Mouse (Mus musculus) midbrain, embryonic 16.5 days (tissue): ENCODE data around the gene Syk. TPM values are rescaled to one million over a fixed set of nuclear protein-coding genes. Genes with fewer than 3 reads are reported as not detected.

Experiments
- ATAC-seq: fragments of 200-750 bp; cut with Nextera tagmentation; 2 replicates; pipeline ENCODE4 v1.8.0; 2017; ENCODE audit warnings: moderate TSS enrichment
- H3K27ac ChIP-seq: fragments of 300-500 bp; sonication (generic); 2 replicates; pipeline ENCODE4 v1.5.1; 2014; ENCODE audit warnings: mild to moderate bottlenecking, low read length, mixed read lengths
- H3K27me3 ChIP-seq: fragments of 300-500 bp; sonication (generic); 2 replicates; pipeline ENCODE4 v1.6.1; 2014; ENCODE audit warnings: low read depth, low read length, mixed read lengths; ENCODE audit not compliant: control insufficient read depth, insufficient read depth
- H3K36me3 ChIP-seq: fragments of 300-500 bp; sonication (generic); 2 replicates; pipeline ENCODE4 v1.6.1; 2014; ENCODE audit warnings: mild to moderate bottlenecking, low read length, moderate library complexity, mixed read lengths; ENCODE audit not compliant: control insufficient read depth, insufficient read depth
- H3K4me1 ChIP-seq: fragments of 300-500 bp; sonication (generic); 2 replicates; pipeline ENCODE4 v1.6.1; 2014; ENCODE audit warnings: mild to moderate bottlenecking, low read length, mixed read lengths; ENCODE audit not compliant: control insufficient read depth, insufficient read depth
- H3K4me2 ChIP-seq: fragments of 300-500 bp; sonication (generic); 2 replicates; pipeline ENCODE4 v1.6.1; 2014; ENCODE audit warnings: mild to moderate bottlenecking, low read length, mixed read lengths
- H3K4me3 ChIP-seq: fragments of 300-500 bp; sonication (generic); 2 replicates; pipeline ENCODE4 v1.5.1; 2014; ENCODE audit warnings: low read depth, mild to moderate bottlenecking, low read length, moderate library complexity, mixed read lengths
- H3K9ac ChIP-seq: fragments of 300-500 bp; sonication (generic); 2 replicates; pipeline ENCODE4 v1.6.1; 2014; ENCODE audit warnings: low read depth, low read length, mixed read lengths
- H3K9me3 ChIP-seq: fragments of 300-500 bp; sonication (generic); replicated peaks from 2 replicates; pipeline ENCODE4 v1.6.1; 2014; ENCODE audit warnings: mild to moderate bottlenecking, low read length, mixed read lengths; ENCODE audit not compliant: control insufficient read depth, poor library complexity, severe bottlenecking
- WGBS: fragments of 180-500 bp; shearing (Covaris S2); extraction: QIAGEN DNeasy Blood & Tissue Kit; methylation state at CpG from one replicate; pipeline ENCODE4 v1.1.7; 2014; 5-methylcytosine and 5-hydroxymethylcytosine counted together
- polyA plus RNA-seq: library from polyadenylated mRNA; unstranded; fragments of >200 nt; fragmentation: Nextera tagmentation; extraction: Ambion mirVana; gene quantifications from 2 replicates; pipeline ENCODE4 v1.2.1, GENCODE M21; 2015

Syk gene
- polyA plus RNA-seq, 1 experiment from 2014 or later: 1.2 TPM

DNA sequence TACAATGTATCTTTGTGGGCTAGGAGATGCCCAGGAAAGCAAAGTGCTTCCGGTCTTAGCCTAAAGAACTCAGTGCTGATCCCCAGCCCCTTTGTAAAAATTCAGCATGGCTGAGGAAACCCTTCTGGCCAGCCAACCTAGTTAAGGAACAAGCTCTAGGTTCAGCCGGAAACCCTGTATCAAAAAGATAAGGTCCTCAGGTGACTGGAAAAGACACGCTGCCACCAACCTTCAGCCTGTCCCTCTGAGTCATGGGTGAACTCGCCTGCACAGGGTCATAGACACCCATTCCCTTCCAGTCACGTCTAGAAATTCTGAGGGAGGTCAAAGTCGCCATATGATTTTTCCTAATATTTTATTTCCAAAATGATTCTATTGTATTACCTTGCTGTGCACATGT, 109.3 kb downstream of the Syk start:
- ATAC-seq: no peak
- 88% methylated on average over 6 of the region's 6 CpGs for WGBS
- H3K4me3 ChIP-seq: no peak overlapping the region
- H3K36me3 ChIP-seq: no peaks in the 10 kb centered on the region
- H3K27ac ChIP-seq: no peak overlapping the region
- H3K4me2 ChIP-seq: no peak overlapping the region
- H3K9me3 ChIP-seq: no peaks in the 10 kb centered on the region
- no peak overlapping the region for H3K9ac ChIP-seq
- H3K27me3 ChIP-seq: no peaks in the 10 kb centered on the region
- H3K4me1 ChIP-seq: no peaks in the 10 kb centered on the region

DNA sequence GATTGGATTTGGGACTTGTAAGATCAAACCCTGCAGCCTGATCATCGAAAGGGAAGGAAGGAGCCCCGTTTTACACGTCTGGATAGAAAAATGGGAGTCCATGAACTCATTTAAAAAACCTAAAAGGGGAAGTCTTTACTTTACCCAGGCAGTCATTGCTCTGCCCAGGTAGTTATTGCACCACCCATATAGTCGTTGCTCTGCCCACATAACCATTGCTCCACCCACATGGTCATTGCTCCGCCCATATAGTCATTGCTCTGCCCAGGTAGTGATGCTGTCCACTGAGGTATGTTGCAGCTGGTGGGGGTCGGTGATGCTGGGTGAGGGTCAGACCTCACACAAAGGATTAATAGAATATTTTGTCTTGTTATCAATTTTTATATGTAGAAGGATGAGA, 111.9 kb downstream of the Syk start:
- H3K36me3 ChIP-seq: no peaks in the 10 kb centered on the region
- 86% methylated on average over 6 of the region's 6 CpGs for WGBS
- no peak overlapping the region for H3K9ac ChIP-seq
- H3K4me1 ChIP-seq: no peaks in the 10 kb centered on the region
- no peak for ATAC-seq
- no peak overlapping the region for H3K4me2 ChIP-seq
- no peak overlapping the region for H3K4me3 ChIP-seq
- no peak overlapping the region for H3K27ac ChIP-seq
- no peaks in the 10 kb centered on the region for H3K27me3 ChIP-seq
- H3K9me3 ChIP-seq: no peaks in the 10 kb centered on the region

Other genes starting within 250 kb of the Syk start
- 6.6 and 7.6 TPM in 2 replicates for gene Diras2, start 51.9 kb upstream of the Syk start, polyA plus RNA-seq